Mouse (Mus musculus) spleen, adult 12 weeks (tissue): Measurements from ENCODE around the gene Bok.

Source experiments
- DNase-seq: peaks from one replicate; pipeline ENCODE4 v3.0.0; 2022; ENCODE audit warnings: low spot score

Gene Bok

DNA sequence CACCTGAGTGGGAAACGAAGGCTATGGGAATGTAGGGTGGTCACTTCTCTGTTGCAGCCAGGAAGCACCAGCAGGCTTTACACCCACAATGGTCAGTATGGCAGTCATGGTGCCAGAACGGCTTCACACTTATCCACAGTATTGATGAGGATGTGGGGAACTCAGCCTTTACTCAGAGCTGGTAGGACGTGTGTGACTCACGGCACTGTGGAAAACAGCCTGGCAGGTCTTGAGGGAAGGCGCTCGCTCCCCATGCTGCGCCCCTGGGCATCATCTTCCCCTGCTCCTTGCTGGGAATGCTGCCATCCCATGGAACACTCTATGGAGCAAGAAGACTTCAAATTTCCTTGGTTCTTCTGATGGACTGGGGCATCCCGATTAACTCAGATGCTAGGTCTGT, 5.6 kb downstream of the Bok start:
- no peak for DNase-seq

DNA sequence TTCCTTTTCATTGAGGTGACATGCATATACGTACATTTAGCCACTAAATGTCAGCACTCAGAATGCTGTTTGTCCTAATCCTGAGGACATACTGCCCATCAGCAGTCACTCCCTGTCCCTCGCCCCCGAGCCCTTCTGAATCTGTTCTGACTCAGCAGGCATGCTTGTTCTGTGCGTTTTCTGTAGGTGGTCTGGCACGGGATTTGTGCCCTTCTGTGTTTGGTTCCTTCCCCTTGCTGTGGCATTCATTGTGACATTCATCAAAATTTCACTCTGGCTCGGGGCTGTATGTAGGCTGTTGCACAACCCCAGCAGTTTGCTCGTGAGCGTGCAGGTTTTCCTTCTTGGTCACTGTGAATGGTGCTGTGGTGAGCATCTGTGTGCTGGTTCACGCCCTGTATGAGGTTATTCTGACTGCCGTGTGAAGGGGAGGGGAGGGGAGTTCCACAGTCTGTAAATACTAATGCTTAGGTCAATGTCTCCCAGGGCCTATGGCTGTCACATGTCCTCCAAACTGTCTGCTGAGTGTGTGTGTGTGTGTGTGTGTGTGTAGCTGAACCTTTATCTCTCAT, 6.4 kb downstream of the Bok start:
- DNase-seq: no peak

DNA sequence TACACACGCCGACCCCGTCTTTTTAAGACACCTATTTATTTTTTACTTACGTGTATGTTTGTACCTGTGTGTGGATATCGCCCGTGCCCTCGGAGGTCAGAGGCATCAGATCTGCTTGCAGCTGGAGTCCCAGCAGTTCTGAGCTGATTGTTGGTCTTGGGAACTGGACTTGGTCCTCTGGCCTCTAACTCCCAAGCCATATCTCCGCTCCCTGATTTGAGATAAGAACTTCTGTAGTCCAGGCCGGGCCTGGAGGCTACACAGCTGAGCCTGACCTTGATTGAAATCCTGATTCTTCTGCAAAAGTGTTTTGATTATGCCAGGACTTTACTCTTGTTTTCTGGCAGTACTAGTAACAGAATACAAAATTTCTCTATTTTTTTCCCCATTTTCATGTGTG, 7.3 kb downstream of the Bok start:
- DNase-seq: no peak

DNA sequence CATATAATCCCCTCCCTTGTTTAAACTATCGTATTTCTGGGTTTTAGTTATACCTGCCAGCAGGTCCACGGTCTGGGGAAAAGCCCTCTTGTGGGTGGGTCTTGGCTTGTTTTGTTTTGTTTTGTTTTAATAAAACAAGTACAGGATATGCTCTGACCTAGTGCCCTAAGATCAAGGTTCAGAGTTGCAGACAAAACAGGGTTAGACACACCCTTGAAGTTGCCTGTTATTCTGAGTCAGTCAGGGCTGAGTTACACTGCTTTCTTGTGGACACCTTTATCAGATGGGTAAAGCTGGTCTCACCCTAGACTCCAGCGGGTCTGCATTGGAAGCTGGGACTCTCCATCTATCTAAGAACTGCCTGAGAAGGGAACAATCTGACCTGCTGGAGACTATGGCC, 8.0 kb downstream of the Bok start:
- DNase-seq: no peak

- DNase-seq: no peak
These were observed 8.5 kb downstream of the Bok start for GRCm38 (mm10) chr1:93693943-93694342.

- no peak for DNase-seq
These were observed 9.5 kb downstream of the Bok start for GRCm38 (mm10) chr1:93694966-93695365.

DNA sequence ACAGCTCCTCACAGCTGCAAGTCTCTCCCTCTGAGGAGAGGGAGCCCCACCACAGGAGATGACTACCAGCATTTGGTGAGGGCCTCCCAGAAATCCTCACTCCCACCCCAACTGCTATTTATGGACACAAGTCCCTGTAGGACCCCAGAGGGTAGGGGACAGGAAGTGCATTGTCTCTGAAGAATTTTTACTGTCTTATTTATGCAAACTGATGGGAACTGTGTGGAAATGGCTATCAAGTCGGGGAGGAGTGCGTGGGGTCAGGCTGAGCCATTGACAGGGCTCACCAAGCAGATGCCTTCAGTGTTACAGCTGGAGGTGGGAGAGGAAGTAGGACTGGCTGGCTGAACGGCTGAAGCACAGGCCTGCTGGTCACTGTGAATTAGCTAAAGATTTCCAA, 11.9 kb downstream of the Bok start:
- no peak for DNase-seq

DNA sequence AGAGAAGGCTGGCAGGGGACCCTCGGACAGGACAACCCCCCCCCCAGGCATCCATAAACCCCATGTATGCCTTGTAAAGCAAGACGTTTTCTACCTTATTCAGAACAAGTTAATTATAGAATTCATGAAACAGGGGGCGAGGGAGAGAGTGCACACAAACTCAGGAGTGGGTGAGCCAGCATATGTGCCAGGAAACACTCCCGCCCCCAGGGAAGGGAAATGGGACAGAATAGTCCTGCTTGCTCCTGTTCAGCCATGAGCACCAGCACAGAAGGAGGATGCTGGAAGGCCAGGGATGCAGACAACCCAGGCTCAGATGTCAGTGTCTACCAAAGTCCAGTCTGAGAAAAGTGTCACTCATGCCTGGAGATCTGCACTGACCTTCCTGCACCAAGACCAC, 13.7 kb downstream of the Bok start:
- DNase-seq: no peak

GRCm38 (mm10) chr1:93702106-93702505, 16.6 kb downstream of the Bok start:
- no peak for DNase-seq

DNA sequence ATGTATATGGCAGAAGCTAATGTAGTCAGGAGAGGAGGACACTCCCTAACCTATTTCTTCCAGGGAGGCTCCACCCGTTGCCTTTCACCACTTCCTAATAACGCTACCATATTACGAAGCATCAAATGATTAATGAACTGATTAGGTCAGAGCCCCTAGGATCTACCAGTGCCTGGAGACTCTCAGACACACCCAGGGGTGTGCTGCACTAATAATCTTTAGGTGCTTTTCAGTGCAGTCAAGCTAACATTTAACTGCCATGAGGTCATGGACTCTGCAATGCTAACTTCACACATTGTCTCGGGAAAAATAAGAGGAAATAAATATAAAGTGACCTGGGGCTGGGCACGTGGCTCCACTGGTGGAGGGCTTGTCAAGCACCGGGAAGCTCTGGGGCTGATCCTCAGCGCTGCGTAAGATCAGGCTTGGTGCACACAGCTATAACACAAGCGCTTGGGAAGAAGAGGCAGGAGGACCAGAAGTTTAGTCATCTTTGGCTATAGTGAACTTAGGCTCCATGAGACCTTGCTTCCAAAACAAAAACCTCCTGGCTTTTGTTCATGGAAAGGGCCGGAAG, 18.1 kb downstream of the Bok start:
- no peak for DNase-seq

GRCm38 (mm10) chr1:93704341-93704740, 18.9 kb downstream of the Bok start:
- DNase-seq: no peak

DNA sequence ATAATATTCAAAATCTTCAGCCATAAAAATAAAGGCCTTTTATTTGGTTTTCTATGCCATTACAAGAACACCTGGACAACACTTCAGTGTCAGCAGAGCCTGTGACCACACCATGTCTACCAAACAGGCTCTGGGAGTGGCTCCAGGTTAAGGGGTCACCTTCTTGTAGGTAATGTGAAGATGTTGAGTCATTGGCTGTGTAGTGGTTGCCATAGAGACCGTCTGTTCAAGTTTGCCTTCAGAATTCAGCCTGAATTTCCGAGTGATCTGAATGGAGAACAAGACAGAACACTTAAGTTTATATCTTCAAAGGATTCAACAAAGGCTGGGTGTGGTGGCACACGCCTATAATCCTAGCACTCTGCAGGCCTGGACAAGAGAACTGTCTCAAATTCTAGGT, 19.9 kb downstream of the Bok start:
- no peak for DNase-seq

DNA sequence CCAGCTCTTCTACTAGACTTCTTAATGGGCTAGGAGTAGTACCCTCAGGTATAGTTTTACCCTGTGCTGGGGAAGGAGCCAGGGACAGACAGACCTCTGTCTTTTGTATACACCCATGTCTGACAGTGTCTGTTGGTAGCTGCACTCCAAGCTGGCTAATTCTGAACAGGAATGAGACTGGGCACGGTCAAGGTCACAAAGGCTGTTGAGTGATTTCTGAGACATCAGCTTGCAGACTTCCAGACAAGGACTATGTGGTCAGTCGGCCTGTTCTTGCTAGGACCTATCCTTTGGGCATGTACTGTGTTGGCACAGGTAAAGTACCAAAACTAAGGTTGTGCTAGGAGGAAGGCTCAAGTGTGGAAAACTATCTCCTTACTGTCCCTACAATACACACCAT, 30.7 kb downstream of the Bok start:
- no peak for DNase-seq

- no peak for DNase-seq
These were observed 36.1 kb downstream of the Bok start for GRCm38 (mm10) chr1:93721557-93721956.

GRCm38 (mm10) chr1:93724623-93725022, 39.2 kb downstream of the Bok start:
- DNase-seq: no peak

GRCm38 (mm10) chr1:93725665-93726064, 40.2 kb downstream of the Bok start:
- no peak for DNase-seq

DNA sequence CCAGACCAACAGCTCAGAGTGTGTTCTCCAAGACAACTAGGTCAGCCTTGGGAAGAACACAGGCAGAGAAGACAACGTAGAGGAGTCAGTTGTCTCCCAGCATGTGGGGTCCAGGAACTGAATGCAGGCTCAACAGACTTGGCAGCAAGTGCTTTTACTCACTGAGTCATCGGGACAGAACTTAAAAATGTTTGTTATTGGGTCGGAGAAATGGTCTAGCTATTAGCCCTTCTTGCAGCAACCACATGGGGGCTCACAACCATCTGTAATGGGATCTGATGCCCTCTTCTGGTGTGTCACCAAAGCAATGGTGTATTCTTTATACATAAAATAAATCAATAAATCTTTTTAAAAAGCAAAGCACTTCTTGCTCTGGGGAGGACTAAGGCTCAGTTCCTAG, 40.7 kb downstream of the Bok start:
- DNase-seq: no peak

- peak; percentile 20 for DNase-seq
These were observed 41.5 kb downstream of the Bok start for GRCm38 (mm10) chr1:93726974-93727373.

- no peak for DNase-seq
These were observed 45.6 kb downstream of the Bok start for GRCm38 (mm10) chr1:93731103-93731502.

DNA sequence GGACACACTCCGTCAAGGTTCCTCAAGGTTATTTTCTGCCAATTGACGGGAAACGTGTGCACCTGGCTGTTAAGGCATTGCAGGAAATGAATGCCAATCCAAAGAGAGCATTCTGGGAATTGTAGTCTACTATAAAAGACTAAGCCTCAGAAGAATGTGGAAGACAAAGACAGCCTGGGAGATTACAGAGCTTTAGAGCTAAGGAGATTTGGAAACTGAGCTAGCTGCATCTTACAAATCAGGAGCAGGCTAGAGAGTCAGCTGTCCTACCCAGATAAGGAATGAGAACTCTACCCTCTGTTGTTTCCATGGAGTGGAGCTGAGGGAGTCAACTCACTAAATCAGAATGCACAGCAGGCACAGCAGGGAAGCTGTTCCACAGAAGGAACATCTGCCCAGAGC, 46.4 kb downstream of the Bok start:
- no peak for DNase-seq

- no peak for DNase-seq
These were observed 50.4 kb downstream of the Bok start for GRCm38 (mm10) chr1:93735859-93736258.

GRCm38 (mm10) chr1:93737711-93738110, 52.3 kb downstream of the Bok start:
- no peak for DNase-seq

DNA sequence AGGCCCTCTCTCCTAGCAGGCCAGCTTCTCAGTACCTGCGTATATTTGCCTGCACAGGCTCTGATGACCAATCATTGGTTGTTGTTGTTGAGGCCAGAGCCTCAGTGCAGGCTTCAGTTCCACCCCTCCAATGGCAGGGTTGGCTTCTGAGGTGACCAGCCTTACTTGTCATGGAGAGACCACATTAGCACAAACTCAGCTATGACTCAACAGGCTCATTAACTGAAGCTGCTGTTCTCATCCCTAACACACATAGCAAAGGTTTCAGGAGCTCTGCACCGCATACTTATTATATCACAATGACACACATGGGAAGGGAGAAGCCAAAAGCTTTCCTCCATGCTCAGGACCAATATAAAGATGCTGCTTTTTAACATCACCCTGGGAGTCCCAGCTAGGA, 55.2 kb downstream of the Bok start:
- no peak for DNase-seq

DNA sequence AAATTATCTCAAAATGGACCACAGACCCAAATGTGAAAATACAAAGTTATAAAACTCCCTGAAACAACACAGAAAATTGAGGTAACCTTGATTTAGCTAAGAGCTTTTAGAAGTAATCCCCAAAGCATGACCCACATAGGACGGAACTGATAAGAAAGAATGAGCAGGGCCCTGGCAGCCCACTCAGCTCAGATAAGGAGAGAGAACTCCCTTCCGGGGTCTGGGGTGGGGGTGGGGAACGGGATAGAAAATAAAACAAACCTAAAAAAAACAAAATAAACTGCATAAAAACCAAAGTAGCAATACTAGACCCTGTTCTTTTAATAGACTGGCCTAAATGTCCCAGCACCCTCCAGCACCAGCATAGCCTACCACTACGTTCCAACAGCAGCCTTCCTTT, 56.5 kb downstream of the Bok start:
- DNase-seq: no peak

GRCm38 (mm10) chr1:93742910-93743309, 57.5 kb downstream of the Bok start:
- no peak for DNase-seq
